Mouse (Mus musculus) heart, embryonic 15.5 days (tissue): ENCODE data around the gene Defb41. TPM values are rescaled to one million over a fixed set of nuclear protein-coding genes. Genes with fewer than 3 reads are reported as not detected.

Experiments used
- polyA plus RNA-seq: library from polyadenylated mRNA; unstranded; fragments of >200 nt; fragmentation: Nextera tagmentation; extraction: Ambion mirVana; gene quantifications from 2 replicates; pipeline ENCODE4 v1.2.1, GENCODE M21; 2015

Defb41 gene
- polyA plus RNA-seq, 1 experiment from 2014 or later: not detected

Other genes starting within 250 kb of the Defb41 start
- gene Crisp4, start 119.2 kb downstream of the Defb41 start, polyA plus RNA-seq: not detected in 2 replicates
- gene Defb18, start 27.7 kb downstream of the Defb41 start, polyA plus RNA-seq: not detected in 2 replicates